Mouse (Mus musculus): ENCODE measurements around the gene Tdrd12.
"Not testable (repeated sequence)": the region's sequence is repeated elsewhere in the genome, so short reads cannot be mapped to it uniquely, and the experiment has no call there.

The Tdrd12 gene

GRCm38 (mm10) chr7:35537562-35537961, at the start of gene Tdrd12:
TSS of gene Tdrd12 (minus strand) at chr7:35537745.
- DNase-seq (ENCODE audit: low spot score) = no peak

- DNase-seq (ENCODE audit: low spot score) = no peak
Observed at GRCm38 (mm10) chr7:35586906-35587445, 49.4 kb upstream of the Tdrd12 start.

- DNase-seq (ENCODE audit: low spot score) = peak; percentile 92
Observed at GRCm38 (mm10) chr7:35586055-35586905, 48.7 kb upstream of the Tdrd12 start, which contains the start of gene Ankrd27. TSS of gene Ankrd27 (plus strand) at chr7:35586244.

GRCm38 (mm10) chr7:35585191-35586054, 47.9 kb upstream of the Tdrd12 start, which contains the start of gene Rgs9bp:
TSS of gene Rgs9bp (minus strand) at chr7:35585582.
- peak; percentile 39 for DNase-seq (ENCODE audit: low spot score)

GRCm38 (mm10) chr7:35584786-35585190, 47.2 kb upstream of the Tdrd12 start:
- DNase-seq (ENCODE audit: low spot score) = peak; percentile 40

GRCm38 (mm10) chr7:35584068-35584785, 46.7 kb upstream of the Tdrd12 start:
- DNase-seq (ENCODE audit: low spot score) = no peak

- no peak for DNase-seq (ENCODE audit: low spot score)
Observed at GRCm38 (mm10) chr7:35583476-35584025, 46.0 kb upstream of the Tdrd12 start.

- DNase-seq (ENCODE audit: low spot score) = peak; percentile 11
Observed at GRCm38 (mm10) chr7:35582719-35583118, 45.2 kb upstream of the Tdrd12 start.

GRCm38 (mm10) chr7:35579849-35580248, 42.3 kb upstream of the Tdrd12 start:
- DNase-seq (ENCODE audit: low spot score) = peak; percentile 51

GRCm38 (mm10) chr7:35570883-35571282, 33.3 kb upstream of the Tdrd12 start:
- DNase-seq (ENCODE audit: low spot score) = peak; percentile 19

- DNase-seq (ENCODE audit: low spot score) = not testable (repeated sequence)
Observed at GRCm38 (mm10) chr7:35569724-35570123, 32.2 kb upstream of the Tdrd12 start.

GRCm38 (mm10) chr7:35565965-35566364, 28.4 kb upstream of the Tdrd12 start:
- DNase-seq (ENCODE audit: low spot score) = not testable (repeated sequence)

GRCm38 (mm10) chr7:35564872-35565271, 27.3 kb upstream of the Tdrd12 start:
- DNase-seq (ENCODE audit: low spot score) = not testable (repeated sequence)

- no peak for DNase-seq (ENCODE audit: low spot score)
Observed at GRCm38 (mm10) chr7:35564067-35564865, 26.7 kb upstream of the Tdrd12 start.

GRCm38 (mm10) chr7:35563071-35563470, 25.5 kb upstream of the Tdrd12 start:
- no peak for DNase-seq (ENCODE audit: low spot score)

- DNase-seq (ENCODE audit: low spot score) = no peak
Observed at GRCm38 (mm10) chr7:35559838-35560237, 22.3 kb upstream of the Tdrd12 start.

GRCm38 (mm10) chr7:35558681-35559080, 21.1 kb upstream of the Tdrd12 start:
- no peak for DNase-seq (ENCODE audit: low spot score)

- no peak for DNase-seq (ENCODE audit: low spot score)
Observed at GRCm38 (mm10) chr7:35557577-35557976, 20.0 kb upstream of the Tdrd12 start.

- no peak for DNase-seq (ENCODE audit: low spot score)
Observed at GRCm38 (mm10) chr7:35556905-35557304, 19.4 kb upstream of the Tdrd12 start.

GRCm38 (mm10) chr7:35556205-35556603, 18.7 kb upstream of the Tdrd12 start, which contains the start of gene Nudt19:
TSS of gene Nudt19 (minus strand) at chr7:35556304.
- DNase-seq (ENCODE audit: low spot score) = no peak

Measured in T-cell, adult 2 months (primary cell).